Mouse (Mus musculus): Measurements from ENCODE around the gene Endov. TPM values are rescaled to one million over a fixed set of nuclear protein-coding genes. Genes with fewer than 3 reads are reported as not detected.

Gene Endov
- polyA plus RNA-seq, 1 experiment from 2014 or later: 14.0 TPM

DNA sequence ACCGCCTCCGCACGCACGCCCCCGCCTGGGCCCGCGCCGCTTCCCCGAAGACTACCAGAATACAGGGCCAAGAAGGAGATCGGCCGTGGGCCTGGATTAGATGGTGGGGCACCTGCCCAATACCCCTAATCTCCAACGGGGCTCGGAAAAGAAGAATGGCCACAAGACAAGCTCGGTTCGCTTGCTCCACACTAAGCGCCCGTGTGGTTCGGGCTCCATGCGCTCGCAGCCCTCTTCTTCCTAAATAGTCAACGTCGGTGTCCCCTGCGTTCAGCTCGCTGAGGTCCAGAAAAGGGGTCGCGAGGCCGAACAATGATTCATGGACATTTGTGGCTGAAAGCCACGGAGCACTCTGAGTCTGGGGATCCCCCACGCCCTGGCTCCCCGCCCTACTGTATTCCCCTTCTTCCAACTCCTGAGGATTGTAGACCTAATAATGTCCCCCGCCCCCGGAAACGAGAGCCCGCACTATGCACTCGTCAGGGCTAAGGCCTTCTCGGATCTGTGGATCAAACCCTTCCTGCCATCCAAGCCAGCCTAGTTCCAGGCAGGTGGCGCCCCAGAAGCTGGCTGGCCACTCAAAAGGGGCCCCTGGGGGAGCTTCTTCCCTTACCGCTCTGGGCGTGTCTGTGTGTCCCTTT is 56.9 kb downstream of the Endov start:
- H3K9me3 ChIP-seq (replicated peaks; ENCODE audit: control insufficient read depth, low read length): no peaks in the 10 kb centered on the region
- ATAC-seq (ENCODE audit: insufficient read depth, low FRiP score): no peak
- H3K4me2 ChIP-seq (ENCODE audit: low read depth, low read length): peak overlapping the region; percentile 99
- H3K4me3 ChIP-seq (replicated peaks; ENCODE audit: low read length): peak overlapping the region; percentile 55
- no peaks in the 10 kb centered on the region for H3K36me3 ChIP-seq (ENCODE audit: control insufficient read depth, insufficient read depth, low read length)
- H3K27ac ChIP-seq (ENCODE audit: low read length): no peak overlapping the region
- H3K4me1 ChIP-seq (ENCODE audit: control insufficient read depth, insufficient read depth, low read length): peaks cover 45% of the 10 kb centered on the region
- peaks cover 72% of the 10 kb centered on the region for H3K27me3 ChIP-seq (ENCODE audit: control insufficient read depth, insufficient read depth, low read length)
- WGBS: under 1% methylated on average over 39 of the region's 39 CpGs
- peak overlapping the region; percentile 54 for H3K9ac ChIP-seq (ENCODE audit: low read length)

DNA sequence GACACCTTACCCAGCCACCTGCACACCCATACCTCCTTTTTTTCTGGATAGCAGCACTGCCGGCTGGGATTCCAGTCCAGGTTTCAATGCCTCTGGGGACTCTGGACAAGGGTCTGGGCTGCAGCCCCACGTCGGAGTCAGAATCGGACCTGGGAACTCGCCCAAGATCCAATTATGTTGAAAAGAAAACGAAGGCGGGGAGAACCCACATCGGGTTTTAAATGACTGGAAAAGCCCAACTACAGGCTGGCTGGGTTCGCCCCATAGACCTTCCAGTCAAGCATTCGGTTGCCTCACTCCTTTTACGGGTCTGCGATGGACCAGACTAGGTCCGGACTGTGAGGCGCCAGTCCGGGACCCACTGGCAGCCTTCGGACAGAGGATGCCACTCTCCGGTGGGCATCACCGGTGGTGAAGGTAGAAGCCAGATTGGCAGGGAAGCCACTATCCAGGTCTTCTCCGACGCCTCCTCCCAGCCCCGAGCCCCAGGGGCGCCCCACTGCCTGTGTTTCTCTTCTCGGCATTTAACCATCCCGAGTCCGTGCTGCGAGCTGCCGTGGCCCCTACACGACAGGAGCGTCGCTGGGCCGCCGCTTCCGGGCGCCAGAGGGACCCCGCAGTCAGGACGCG is 57.7 kb downstream of the Endov start:
- Histone ChIP-seq H3K4me1 (ENCODE audit: control insufficient read depth, insufficient read depth, low read length) (peaks cover 45% of the 10 kb centered on the region), H3K4me2 (ENCODE audit: low read depth, low read length) (peak overlapping the region; percentile 99), H3K9ac (ENCODE audit: low read length) (peak overlapping the region; percentile 43; the same call in 1 of the 2 replicates), H3K27ac (ENCODE audit: low read length) (no peak overlapping the region), H3K27me3 (ENCODE audit: control insufficient read depth, insufficient read depth, low read length) (peaks cover 66% of the 10 kb centered on the region), H3K4me3 (replicated peaks; ENCODE audit: low read length) (peak overlapping the region; percentile 55), H3K9me3 (replicated peaks; ENCODE audit: control insufficient read depth, low read length) (no peaks in the 10 kb centered on the region), H3K36me3 (ENCODE audit: control insufficient read depth, insufficient read depth, low read length) (no peaks in the 10 kb centered on the region)
- 1% methylated on average over 37 of the region's 37 CpGs for WGBS
- ATAC-seq (ENCODE audit: insufficient read depth, low FRiP score): no peak

DNA sequence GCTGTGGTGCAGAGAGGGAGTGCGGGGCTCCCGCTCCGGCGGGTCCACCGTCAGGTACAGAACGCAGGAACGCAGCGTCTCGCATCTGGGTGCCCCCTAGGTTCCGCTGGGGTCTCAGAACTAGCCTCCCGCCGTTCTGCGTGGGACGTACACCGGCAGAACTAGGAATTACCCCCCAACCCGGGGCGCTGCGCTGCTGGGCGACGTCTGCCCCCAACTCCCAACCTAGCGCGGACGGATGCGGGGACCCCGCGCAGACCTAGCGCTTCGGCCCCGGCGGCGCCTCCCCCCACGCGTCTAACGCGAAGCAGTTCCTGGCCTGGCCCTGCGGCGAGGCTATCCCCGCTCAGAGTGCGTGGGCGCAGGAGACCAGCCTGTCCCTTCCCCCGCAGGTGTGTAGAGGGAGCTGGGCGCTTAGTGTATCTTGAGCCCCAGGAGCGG is 58.2 kb downstream of the Endov start:
- H3K9me3 ChIP-seq (replicated peaks; ENCODE audit: control insufficient read depth, low read length): no peaks in the 10 kb centered on the region
- H3K4me2 ChIP-seq (ENCODE audit: low read depth, low read length): peak overlapping the region; percentile 99
- 2% methylated on average over 43 of the region's 43 CpGs for WGBS
- peaks cover 62% of the 10 kb centered on the region for H3K27me3 ChIP-seq (ENCODE audit: control insufficient read depth, insufficient read depth, low read length)
- H3K36me3 ChIP-seq (ENCODE audit: control insufficient read depth, insufficient read depth, low read length): no peaks in the 10 kb centered on the region
- peak overlapping the region; percentile 43; the same call in 1 of the 2 replicates for H3K9ac ChIP-seq (ENCODE audit: low read length)
- H3K27ac ChIP-seq (ENCODE audit: low read length): no peak overlapping the region
- ATAC-seq (ENCODE audit: insufficient read depth, low FRiP score): no peak
- H3K4me3 ChIP-seq (replicated peaks; ENCODE audit: low read length): peak overlapping the region; percentile 55
- peaks cover 45% of the 10 kb centered on the region for H3K4me1 ChIP-seq (ENCODE audit: control insufficient read depth, insufficient read depth, low read length)

DNA sequence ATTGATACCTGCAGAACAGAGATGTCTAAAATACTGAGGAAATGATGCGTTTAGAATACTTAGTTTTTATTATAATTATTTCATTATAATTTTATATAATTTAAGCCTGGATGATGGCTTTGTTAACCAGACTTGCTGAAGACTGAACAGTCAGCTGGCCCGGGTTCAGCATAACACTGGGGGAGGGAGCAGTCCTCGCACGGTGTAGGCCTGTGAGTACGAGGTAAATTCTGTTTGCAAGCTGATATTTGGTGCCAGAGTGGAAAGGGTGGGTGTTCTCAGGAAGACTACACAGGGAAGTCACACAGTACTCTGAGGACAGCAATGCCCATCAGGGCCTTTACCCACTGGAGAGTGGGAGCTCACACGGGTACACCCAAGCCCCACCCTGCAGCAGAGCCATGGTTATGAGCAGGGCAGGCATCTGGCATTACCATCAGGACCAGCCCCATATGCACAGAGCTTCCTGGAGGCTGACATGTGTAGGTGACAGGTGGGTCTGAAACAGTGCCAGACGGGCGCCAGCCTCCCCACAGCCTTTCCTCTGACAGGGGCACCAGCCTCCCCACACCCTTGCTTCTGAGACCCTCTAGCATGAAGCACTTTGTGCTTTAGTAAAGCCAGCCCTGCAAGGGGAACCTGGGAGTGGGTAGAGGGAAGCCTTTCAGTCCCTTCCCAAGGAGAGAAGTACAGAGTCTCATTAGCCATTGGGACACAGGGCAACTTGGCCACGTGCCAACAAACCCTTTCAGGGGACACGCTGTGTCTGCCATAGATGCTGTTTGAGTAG is 59.6 kb downstream of the Endov start:
- no peak for ATAC-seq (ENCODE audit: insufficient read depth, low FRiP score)
- Histone ChIP-seq H3K27me3 (ENCODE audit: control insufficient read depth, insufficient read depth, low read length) (peaks cover 50% of the 10 kb centered on the region), H3K4me3 (replicated peaks; ENCODE audit: low read length) (no peak overlapping the region), H3K4me1 (ENCODE audit: control insufficient read depth, insufficient read depth, low read length) (peaks cover 45% of the 10 kb centered on the region), H3K9ac (ENCODE audit: low read length) (no peak overlapping the region), H3K27ac (ENCODE audit: low read length) (no peak overlapping the region), H3K9me3 (replicated peaks; ENCODE audit: control insufficient read depth, low read length) (no peaks in the 10 kb centered on the region), H3K4me2 (ENCODE audit: low read depth, low read length) (no peak overlapping the region), H3K36me3 (ENCODE audit: control insufficient read depth, insufficient read depth, low read length) (no peaks in the 10 kb centered on the region)
- WGBS: 55% methylated on average over 10 of the region's 10 CpGs

DNA sequence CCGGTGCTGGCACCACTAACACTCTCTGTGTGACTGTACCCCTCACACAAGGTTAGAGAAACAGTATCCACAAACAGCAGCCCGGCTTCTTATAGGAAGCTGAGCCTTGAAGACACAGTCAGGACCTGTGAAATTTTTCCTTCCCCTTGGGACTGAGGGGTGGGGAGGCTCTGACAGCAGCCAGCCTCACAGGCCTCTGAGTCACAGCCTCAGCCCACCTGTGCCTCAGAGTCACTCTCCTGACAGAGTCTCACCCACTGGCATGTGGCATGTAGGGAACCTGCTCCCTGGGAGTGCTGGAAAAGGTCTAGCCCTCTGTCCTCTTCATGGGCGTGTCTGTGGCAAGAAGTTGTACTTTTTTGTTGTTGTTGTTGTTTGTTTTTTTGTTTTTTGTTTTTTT is 60.3 kb downstream of the Endov start:
- peaks cover 40% of the 10 kb centered on the region for H3K4me1 ChIP-seq (ENCODE audit: control insufficient read depth, insufficient read depth, low read length)
- no peaks in the 10 kb centered on the region for H3K9me3 ChIP-seq (replicated peaks; ENCODE audit: control insufficient read depth, low read length)
- no peak overlapping the region for H3K4me3 ChIP-seq (replicated peaks; ENCODE audit: low read length)
- ATAC-seq (ENCODE audit: insufficient read depth, low FRiP score): no peak
- no peak overlapping the region for H3K27ac ChIP-seq (ENCODE audit: low read length)
- H3K27me3 ChIP-seq (ENCODE audit: control insufficient read depth, insufficient read depth, low read length): peaks cover 45% of the 10 kb centered on the region
- no peak overlapping the region for H3K9ac ChIP-seq (ENCODE audit: low read length)
- H3K4me2 ChIP-seq (ENCODE audit: low read depth, low read length): no peak overlapping the region
- WGBS: 59% methylated on average over 3 of the region's 3 CpGs
- H3K36me3 ChIP-seq (ENCODE audit: control insufficient read depth, insufficient read depth, low read length): no peaks in the 10 kb centered on the region

DNA sequence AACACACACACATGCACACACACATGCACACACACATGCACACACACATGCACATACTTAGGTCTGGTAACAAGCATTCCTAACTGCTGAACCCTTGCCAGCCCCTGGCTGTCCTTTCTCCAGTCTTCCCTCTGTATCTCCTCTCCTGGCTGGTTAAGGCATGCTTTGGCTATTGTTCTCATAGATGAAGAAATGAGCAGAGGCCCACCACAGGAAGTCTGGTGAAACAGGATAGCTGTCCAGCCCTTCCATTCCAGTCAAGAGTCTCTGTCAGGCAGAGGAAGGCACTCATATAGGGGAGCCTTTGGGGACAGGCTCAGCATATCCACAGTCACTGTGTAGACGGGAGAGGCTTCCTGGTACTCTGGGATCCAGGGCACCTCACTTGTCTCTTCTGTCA is 61.2 kb downstream of the Endov start:
- Histone ChIP-seq H3K27ac (ENCODE audit: low read length) (no peak overlapping the region), H3K9me3 (replicated peaks; ENCODE audit: control insufficient read depth, low read length) (no peaks in the 10 kb centered on the region), H3K27me3 (ENCODE audit: control insufficient read depth, insufficient read depth, low read length) (peaks cover 42% of the 10 kb centered on the region), H3K36me3 (ENCODE audit: control insufficient read depth, insufficient read depth, low read length) (no peaks in the 10 kb centered on the region), H3K4me1 (ENCODE audit: control insufficient read depth, insufficient read depth, low read length) (peaks cover 33% of the 10 kb centered on the region), H3K4me2 (ENCODE audit: low read depth, low read length) (no peak overlapping the region), H3K9ac (ENCODE audit: low read length) (no peak overlapping the region), H3K4me3 (replicated peaks; ENCODE audit: low read length) (no peak overlapping the region)
- 33% methylated on average over 1 of the region's 1 CpGs for WGBS
- ATAC-seq (ENCODE audit: insufficient read depth, low FRiP score): no peak

- no peak; the same call in 1 of the 2 replicates for ATAC-seq (ENCODE audit: insufficient read depth, low FRiP score)
- Histone ChIP-seq H3K9me3 (replicated peaks; ENCODE audit: control insufficient read depth, low read length) (no peaks in the 10 kb centered on the region), H3K4me1 (ENCODE audit: control insufficient read depth, insufficient read depth, low read length) (peaks cover 24% of the 10 kb centered on the region), H3K4me2 (ENCODE audit: low read depth, low read length) (no peak overlapping the region), H3K36me3 (ENCODE audit: control insufficient read depth, insufficient read depth, low read length) (no peaks in the 10 kb centered on the region), H3K9ac (ENCODE audit: low read length) (no peak overlapping the region), H3K27me3 (ENCODE audit: control insufficient read depth, insufficient read depth, low read length) (peaks cover 34% of the 10 kb centered on the region), H3K27ac (ENCODE audit: low read length) (no peak overlapping the region), H3K4me3 (replicated peaks; ENCODE audit: low read length) (no peak overlapping the region)
- WGBS: 41% methylated on average over 9 of the region's 9 CpGs
Measured at GRCm38 (mm10) chr11:119552902-119553802, 62.0 kb downstream of the Endov start.

- ATAC-seq (ENCODE audit: insufficient read depth, low FRiP score): no peak
- peaks cover 19% of the 10 kb centered on the region for H3K4me1 ChIP-seq (ENCODE audit: control insufficient read depth, insufficient read depth, low read length)
- peaks cover 19% of the 10 kb centered on the region for H3K27me3 ChIP-seq (ENCODE audit: control insufficient read depth, insufficient read depth, low read length)
- no peak overlapping the region for H3K27ac ChIP-seq (ENCODE audit: low read length)
- no peak overlapping the region for H3K4me2 ChIP-seq (ENCODE audit: low read depth, low read length)
- H3K36me3 ChIP-seq (ENCODE audit: control insufficient read depth, insufficient read depth, low read length): no peaks in the 10 kb centered on the region
- H3K4me3 ChIP-seq (replicated peaks; ENCODE audit: low read length): no peak overlapping the region
- no peaks in the 10 kb centered on the region for H3K9me3 ChIP-seq (replicated peaks; ENCODE audit: control insufficient read depth, low read length)
- 64% methylated on average over 7 of the region's 7 CpGs for WGBS
- H3K9ac ChIP-seq (ENCODE audit: low read length): no peak overlapping the region
Measured at GRCm38 (mm10) chr11:119554706-119555105, 63.6 kb downstream of the Endov start.

Data from stomach, embryonic 16.5 days (tissue).